Comparison of ENCODE assay signal across 9 mouse cellular contexts in genomic region chr11:76482697-76483096, GRCm38 (mm10).
A peak's percentile ranks its signal among the peaks of the same experiment; 100 is the strongest.
DNase-seq lines count a peak whose midpoint lies in the region; ATAC-seq and TF ChIP-seq lines count a peak whose summit lies in the region.
"Had no signal": no experiment of that assay in that cellular context is flagged by ENCODE, and none has a peak within 500 bp of the region (broad histone marks: within the 10 kb centered on the region; RNA-seq: fewer than 3 reads in every experiment).

No protein-coding gene starts in this region.

- intact Hi-C loops in left cerebral cortex, adult 2 months (cut with DNase I) = no loop called here
- intact Hi-C loops in left cerebral cortex, postnatal 14 days (cut with DNase I) = no loop called here

- no peaks in the 10 kb centered on the region for H3K27me3 ChIP-seq in ES-Bruce4 (ENCODE audit: control insufficient read depth, insufficient read depth, low read length, poor library complexity, severe bottlenecking)
- H3K27me3 ChIP-seq in liver, postnatal 0 days (ENCODE audit: insufficient read depth, low read length) = no peaks in the 10 kb centered on the region
- no peaks in the 10 kb centered on the region for H3K27me3 ChIP-seq in forebrain, embryonic 14.5 days (replicated peaks; ENCODE audit: control insufficient read depth, insufficient read depth, low read length)

- WGBS in liver, postnatal 0 days (ENCODE audit: insufficient replicate concordance) = 40% methylated on average over 5 of the region's 5 CpGs
- 42% methylated on average over 5 of the region's 5 CpGs for WGBS in forebrain, embryonic 14.5 days

- H3K4me1 ChIP-seq in ES-Bruce4 (ENCODE audit: control insufficient read depth, insufficient read depth, low read length) = peaks cover 14% of the 10 kb centered on the region
- H3K4me1 ChIP-seq in liver, postnatal 0 days (ENCODE audit: insufficient read depth) = peaks cover 25% of the 10 kb centered on the region
- peaks cover under 1% of the 10 kb centered on the region for H3K4me1 ChIP-seq in forebrain, embryonic 14.5 days (ENCODE audit: control insufficient read depth, insufficient read depth, low read length)

- no peak for TF ChIP-seq EP300 in ES-Bruce4 (IDR thresholded peaks at IDR 0.05; ENCODE audit: insufficient read depth, low read depth, low read length)
- TF ChIP-seq EP300 in liver, postnatal 0 days (IDR thresholded peaks at IDR 0.05; ENCODE audit: low read depth) = no peak

- no peak for TF ChIP-seq POLR2A in ES-Bruce4 (IDR thresholded peaks at IDR 0.05; ENCODE audit: insufficient read depth, low read length)

- peak overlapping the region; percentile 19 for H3K4me2 ChIP-seq in liver, postnatal 0 days (ENCODE audit: low read depth, low read length)
- no peak overlapping the region for H3K4me2 ChIP-seq in forebrain, embryonic 14.5 days (ENCODE audit: low read length)

- H3K4me3 ChIP-seq in left cerebral cortex, adult 2 months = no peak overlapping the region
- no peak overlapping the region for H3K4me3 ChIP-seq in ES-Bruce4 (ENCODE audit: low read depth, low read length)
- no peak overlapping the region for H3K4me3 ChIP-seq in liver, postnatal 0 days (ENCODE audit: low read depth, low read length)
- no peak overlapping the region for H3K4me3 ChIP-seq in forebrain, embryonic 14.5 days (ENCODE audit: low read depth, low read length)
- H3K4me3 ChIP-seq: hindbrain, embryonic 10.5 days had no signal

- H3K9me3 ChIP-seq in ES-Bruce4 (replicated peaks; ENCODE audit: control insufficient read depth, insufficient read depth, low read length, poor library complexity, severe bottlenecking) = no peaks in the 10 kb centered on the region
- H3K9me3 ChIP-seq in liver, postnatal 0 days (ENCODE audit: low read length) = no peaks in the 10 kb centered on the region
- H3K9me3 ChIP-seq in forebrain, embryonic 14.5 days (replicated peaks; ENCODE audit: control insufficient read depth, low read length) = no peaks in the 10 kb centered on the region
- H3K9me3 ChIP-seq: hindbrain, embryonic 10.5 days had no signal

- H3K36me3 ChIP-seq in ES-Bruce4 (ENCODE audit: control insufficient read depth, insufficient read depth, low read length, poor library complexity, severe bottlenecking) = no peaks in the 10 kb centered on the region
- peaks cover 6% of the 10 kb centered on the region; the same call in 1 of the 2 replicates for H3K36me3 ChIP-seq in liver, postnatal 0 days (replicated peaks; ENCODE audit: insufficient read depth, low read length)
- peaks cover 18% of the 10 kb centered on the region for H3K36me3 ChIP-seq in forebrain, embryonic 14.5 days (ENCODE audit: control insufficient read depth, insufficient read depth, low read length)

- peak overlapping the region; percentile 21 for H3K27ac ChIP-seq in left cerebral cortex, adult 2 months
- peak overlapping the region; percentile 96 for H3K27ac ChIP-seq in ES-Bruce4 (ENCODE audit: insufficient read depth, low read length)
- peak overlapping the region; percentile 85 for H3K27ac ChIP-seq in liver, postnatal 0 days (ENCODE audit: low read depth)
- no peak overlapping the region for H3K27ac ChIP-seq in forebrain, embryonic 14.5 days (ENCODE audit: low read depth, low read length)
- H3K27ac ChIP-seq: hindbrain, embryonic 10.5 days had no signal

- 0 out of 2 replicates have a peak, but pooled peaks have one; percentile 13 for ATAC-seq in common myeloid progenitor, adult 5-6 weeks (replicated peaks; ENCODE audit: low read depth, poor library complexity, severe bottlenecking)
- 0 out of 2 replicates have a peak, but pooled peaks have one; percentile 33 for ATAC-seq in liver, postnatal 0 days
- no peak for ATAC-seq in forebrain, embryonic 14.5 days

- no peak for TF ChIP-seq CTCF in left cerebral cortex, adult 2 months (IDR thresholded peaks at IDR 0.05)
- no peak for TF ChIP-seq CTCF in ES-Bruce4 (IDR thresholded peaks at IDR 0.05; ENCODE audit: low read depth, low read length)
- TF ChIP-seq CTCF in liver, postnatal 0 days (IDR thresholded peaks at IDR 0.05; ENCODE audit: low read depth) = no peak

- DNase-seq in left cerebral cortex, adult 2 months (ENCODE audit: extremely low spot score in 1 of 2, low spot score in 2 of 2) = no peak
- DNase-seq in left cerebral cortex, postnatal 14 days (ENCODE audit: low spot score in 2 of 2) = no peak
- DNase-seq in liver, postnatal 0 days = no peak
- no peak for DNase-seq in cerebellum, adult 11-12 months
- DNase-seq in forebrain, embryonic 14.5 days (ENCODE audit: low spot score) = no peak
- DNase-seq: right cerebral cortex, postnatal 14 days had no signal

- H3K9ac ChIP-seq in ES-Bruce4 (ENCODE audit: low read depth, poor library complexity, severe bottlenecking) = 0 out of 2 replicates have a peak overlapping the region, but pooled peaks have one; percentile 28
- H3K9ac ChIP-seq in liver, postnatal 0 days (replicated peaks) = no peak overlapping the region; the same call in 1 of the 2 replicates
- H3K9ac ChIP-seq in forebrain, embryonic 14.5 days (ENCODE audit: low read length) = no peak overlapping the region
